Mouse (Mus musculus) bone marrow macrophage, adult 2 months (primary cell): ENCODE measurements around the gene Ttll9. TPM values are rescaled to one million over a fixed set of nuclear protein-coding genes. Genes with fewer than 3 reads are reported as not detected.

Source experiments
- H3K27ac ChIP-seq: 2 replicates; pipeline ENCODE4 v1.5.1; 2012; ENCODE audit warnings: low read depth, low read length; ENCODE audit not compliant: insufficient read depth
- H3K4me1 ChIP-seq: 2 replicates; pipeline ENCODE4 v1.6.1; 2012; ENCODE audit warnings: low read length; ENCODE audit not compliant: control insufficient read depth, insufficient read depth
- H3K4me3 ChIP-seq: 2 replicates; pipeline ENCODE4 v1.5.1; 2012; ENCODE audit warnings: mild to moderate bottlenecking, low read length, moderate library complexity; ENCODE audit not compliant: insufficient read depth
- CTCF ChIP-seq: IDR thresholded peaks from 2 replicates; pipeline ENCODE4 v1.5.1; 2012; ENCODE audit warnings: low read depth, mild to moderate bottlenecking, low read length, moderate library complexity
- polyA plus RNA-seq: library from polyadenylated mRNA; stranded (reverse); fragments of >200 nt; gene quantifications from 2 replicates; pipeline ENCODE4 v1.2.4, GENCODE M21; 2012; ENCODE audit not compliant: missing spikeins, insufficient read depth, insufficient read length

The Ttll9 gene
- polyA plus RNA-seq, 1 experiment: not detected

DNA sequence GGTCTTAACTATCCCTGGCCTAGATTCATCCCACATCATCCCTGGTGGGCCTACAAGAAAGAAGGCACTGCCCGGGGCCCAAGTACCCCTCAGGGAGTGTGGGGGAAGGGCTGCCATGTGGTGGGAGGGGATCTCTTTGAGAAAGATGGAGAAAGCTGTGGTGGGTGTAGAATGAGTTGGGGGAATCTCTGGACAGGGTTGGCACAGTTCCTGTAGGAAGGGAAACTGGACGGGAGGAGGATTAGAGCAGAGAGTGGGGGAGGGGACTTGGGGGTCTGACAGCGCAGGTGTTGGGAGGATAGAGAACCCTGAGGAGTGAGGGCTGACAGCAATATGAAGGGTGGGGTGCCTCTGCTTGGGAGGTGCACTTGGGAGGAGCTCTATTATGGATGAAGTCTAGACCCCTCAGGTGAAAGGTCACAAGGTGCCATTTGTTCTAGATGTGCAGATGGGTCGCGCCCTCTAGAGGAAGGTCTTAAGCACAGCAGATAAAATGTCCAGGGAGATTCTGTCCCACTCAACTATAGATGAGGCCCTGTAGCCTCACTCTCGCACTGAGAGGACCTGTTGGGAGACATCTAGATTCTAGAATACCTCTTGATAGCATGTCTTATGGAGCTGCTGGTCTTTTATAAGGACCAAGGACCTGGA, 93.1 kb downstream of the Ttll9 start:
- no peak overlapping the region for H3K27ac ChIP-seq
- H3K4me3 ChIP-seq: no peak overlapping the region
- TF ChIP-seq CTCF: no peak
- H3K4me1 ChIP-seq: no peaks in the 10 kb centered on the region

Other genes starting within 250 kb of the Ttll9 start
- gene Id1, start 226.2 kb upstream of the Ttll9 start, polyA plus RNA-seq: not detected in 2 replicates
- not detected in 2 replicates for gene Cox4i2, start 208.3 kb upstream of the Ttll9 start, polyA plus RNA-seq
- gene Bcl2l1, start 130.8 kb upstream of the Ttll9 start, polyA plus RNA-seq: 29.0 and 30.8 TPM in 2 replicates
- 35.1 and 38.3 TPM in 2 replicates for gene Tpx2, start 114.5 kb upstream of the Ttll9 start, polyA plus RNA-seq
- gene Mylk2, start 51.1 kb upstream of the Ttll9 start, polyA plus RNA-seq: not detected in 2 replicates
- gene Foxs1, start 29.3 kb upstream of the Ttll9 start, polyA plus RNA-seq: not detected in 2 replicates
- not detected in 2 replicates for gene Dusp15, start 10.8 kb upstream of the Ttll9 start, polyA plus RNA-seq
- 52.8 and 79.8 TPM in 2 replicates for gene Pdrg1, start 52.9 kb downstream of the Ttll9 start, polyA plus RNA-seq
- gene Xkr7, start 69.4 kb downstream of the Ttll9 start, polyA plus RNA-seq: not detected in 2 replicates
- not detected in 2 replicates for gene Ccm2l, start 103.5 kb downstream of the Ttll9 start, polyA plus RNA-seq
- 128 and 146 TPM in 2 replicates for gene Hck, start 146.0 kb downstream of the Ttll9 start, polyA plus RNA-seq
- gene Tm9sf4, start 198.8 kb downstream of the Ttll9 start, polyA plus RNA-seq: 68.7 and 73.5 TPM in 2 replicates